Mouse (Mus musculus) retina, adult 2 months (tissue): ENCODE measurements around the gene Dennd4a.

Source experiments
- DNase-seq: peaks from one replicate; pipeline ENCODE4 v3.0.0-alpha.2; 2012; ENCODE audit warnings: low read depth, low spot score

Dennd4a gene

DNA sequence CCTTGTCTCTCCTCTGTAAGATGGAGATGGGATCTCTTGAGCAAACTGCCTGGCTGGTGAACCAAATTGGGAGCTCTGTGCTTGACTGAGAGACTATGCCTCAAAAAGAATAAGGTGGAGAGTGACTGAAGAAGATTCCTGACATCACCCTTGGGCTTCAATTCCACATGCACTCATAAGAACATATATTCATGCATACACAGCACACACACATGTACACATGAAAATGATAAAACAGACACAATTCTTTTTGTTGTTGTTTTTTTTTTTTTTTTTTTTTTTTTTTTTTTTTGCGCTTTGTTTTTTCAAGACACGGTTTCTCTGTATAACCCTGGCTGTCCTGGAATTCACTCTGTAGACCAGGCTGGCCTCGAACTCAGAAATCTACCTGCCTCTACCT, 146.1 kb downstream of the Dennd4a start:
- DNase-seq: no peak

- peak; percentile 92 for DNase-seq
Observed at GRCm38 (mm10) chr9:64960117-64960977, 149.2 kb downstream of the Dennd4a start, which contains the start of gene Ints14. Gene Ints14 (plus strand): TSS chr9:64960905.

DNA sequence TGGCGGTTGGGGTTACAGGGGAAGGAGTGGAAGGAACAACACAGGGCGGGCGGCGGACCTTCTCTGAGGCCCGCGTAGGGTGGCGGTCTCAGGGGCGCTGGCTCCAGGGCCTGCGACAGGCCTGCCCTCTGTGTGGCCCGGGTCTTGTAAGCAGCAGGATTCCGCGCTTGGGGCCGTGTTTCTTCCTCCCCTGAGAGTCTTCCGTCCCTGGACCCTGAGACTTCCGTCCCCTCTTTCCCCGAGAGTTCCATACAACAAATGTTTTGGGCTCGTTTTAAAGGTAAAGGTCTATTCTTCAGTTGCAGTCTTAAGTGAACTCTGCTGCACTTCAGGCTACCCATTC, 149.8 kb downstream of the Dennd4a start:
- no peak for DNase-seq
